Mouse (Mus musculus) adrenal gland, postnatal 36 days (tissue): ENCODE measurements around the gene Mast4. TPM values are rescaled to one million over a fixed set of nuclear protein-coding genes. Genes with fewer than 3 reads are reported as not detected.

Experiments used
- DNase-seq, 2 experiments: peaks; one replicate each; pipeline ENCODE4 v3.0.0; 2021; ENCODE audit warnings: mixed read lengths in 1 of 2
- total RNA-seq, 2 experiments: library from RNA; stranded (reverse); gene quantifications; 2 replicates each; pipeline ENCODE4 v1.2.3; 2021

The Mast4 gene
- total RNA-seq, 2 experiments from 2014 or later = 62.9 to 90.1 TPM

- no peak for DNase-seq
These were observed 441.5 kb downstream of the Mast4 start for GRCm38 (mm10) chr13:102892783-102893182.

- no peak for DNase-seq
These were observed 444.3 kb downstream of the Mast4 start for GRCm38 (mm10) chr13:102889989-102890388.

- no peak for DNase-seq
These were observed 444.8 kb downstream of the Mast4 start for GRCm38 (mm10) chr13:102889537-102889936.

- DNase-seq = no peak
These were observed 445.3 kb downstream of the Mast4 start for GRCm38 (mm10) chr13:102888895-102889490.

- no peak for DNase-seq
These were observed 446.1 kb downstream of the Mast4 start for GRCm38 (mm10) chr13:102888211-102888610.

- DNase-seq = no peak
These were observed 446.8 kb downstream of the Mast4 start for GRCm38 (mm10) chr13:102887534-102887933.

GRCm38 (mm10) chr13:102886788-102887187 lies 447.5 kb downstream of the Mast4 start:
- no peak for DNase-seq

- DNase-seq = no peak
These were observed 448.1 kb downstream of the Mast4 start for GRCm38 (mm10) chr13:102886147-102886546.

- DNase-seq = no peak
These were observed 453.8 kb downstream of the Mast4 start for GRCm38 (mm10) chr13:102880381-102881076.

- DNase-seq = no peak
These were observed 455.7 kb downstream of the Mast4 start for GRCm38 (mm10) chr13:102878631-102879030.

GRCm38 (mm10) chr13:102877766-102878325 lies 456.5 kb downstream of the Mast4 start:
- DNase-seq = no peak

GRCm38 (mm10) chr13:102877154-102877553 lies 457.1 kb downstream of the Mast4 start:
- DNase-seq = peak; percentile 48 to 60

- DNase-seq = no peak
These were observed 458.8 kb downstream of the Mast4 start for GRCm38 (mm10) chr13:102875520-102875919.

- no peak for DNase-seq
These were observed 459.2 kb downstream of the Mast4 start for GRCm38 (mm10) chr13:102875144-102875476.

- peak; percentile 61 to 67 for DNase-seq
These were observed 459.7 kb downstream of the Mast4 start for GRCm38 (mm10) chr13:102874465-102875143.

- no peak for DNase-seq
These were observed 460.8 kb downstream of the Mast4 start for GRCm38 (mm10) chr13:102873412-102874016.

- no peak for DNase-seq
These were observed 462.8 kb downstream of the Mast4 start for GRCm38 (mm10) chr13:102871380-102872104.

GRCm38 (mm10) chr13:102869541-102869940 lies 464.8 kb downstream of the Mast4 start:
- no peak for DNase-seq

GRCm38 (mm10) chr13:102866816-102867215 lies 467.5 kb downstream of the Mast4 start:
- no peak for DNase-seq

GRCm38 (mm10) chr13:102865971-102866724 lies 468.1 kb downstream of the Mast4 start:
- DNase-seq = peak; percentile 35 to 51

GRCm38 (mm10) chr13:102865494-102865893 lies 468.8 kb downstream of the Mast4 start:
- no peak for DNase-seq
